Mouse (Mus musculus) colon, adult 2 months (tissue): ENCODE measurements around the gene Rab11b. TPM values are rescaled to one million over a fixed set of nuclear protein-coding genes. Genes with fewer than 3 reads are reported as not detected.

ENCODE experiments used
- polyA plus RNA-seq: library from polyadenylated mRNA; depleted of rRNA; stranded (reverse); fragments of >200 nt; gene quantifications from 2 replicates; pipeline ENCODE4 v1.2.3, GENCODE M21; 2012; rRNA removed

Gene Rab11b
- 299 and 329 TPM in 2 replicates for polyA plus RNA-seq

DNA sequence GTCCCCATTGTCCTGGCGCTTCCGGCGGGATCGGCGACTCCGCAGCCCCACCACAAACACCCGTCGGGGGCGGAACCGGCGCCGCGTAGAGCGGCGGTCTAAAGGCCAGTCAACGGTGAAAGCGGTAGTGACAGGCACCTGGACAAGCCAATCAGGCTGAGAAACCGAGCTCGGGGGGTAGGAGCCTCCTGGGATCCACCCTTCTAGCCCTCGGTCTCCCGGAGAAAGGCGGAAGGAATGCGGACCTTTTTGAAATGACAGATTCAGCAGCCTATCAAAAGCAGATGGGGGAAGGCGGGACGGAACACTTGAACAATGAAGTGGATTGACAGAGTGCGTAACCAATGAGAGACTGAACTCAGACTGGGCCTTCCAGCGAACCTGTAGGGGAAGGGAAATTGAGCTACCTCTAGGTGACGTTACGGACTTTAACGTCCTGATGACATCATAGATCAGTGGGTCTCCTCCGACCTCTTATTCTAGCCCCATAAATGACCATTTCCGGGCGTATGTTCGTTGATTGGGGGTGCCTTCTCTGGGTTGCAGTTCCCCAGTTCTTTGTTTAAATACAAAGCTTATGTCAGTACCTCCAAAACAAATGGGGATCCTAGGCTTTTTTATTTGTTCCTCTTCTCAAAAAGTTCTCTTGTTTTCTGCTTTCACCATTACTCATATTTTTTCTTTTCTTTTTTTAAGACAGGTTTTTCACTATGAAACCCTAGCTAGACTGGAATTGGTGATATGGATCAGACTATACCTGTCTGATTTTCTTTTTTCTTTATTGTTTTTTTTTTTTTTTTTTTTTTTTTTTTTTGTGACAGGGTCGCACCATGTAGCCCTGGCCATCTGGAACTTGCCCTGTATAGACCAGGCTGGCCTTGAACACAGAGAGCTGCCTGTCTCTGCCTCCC is at the start of gene Rab11b:
TSS of gene Rab11b (minus strand) at position 276 of the 911 bp plus-strand sequence.

DNA sequence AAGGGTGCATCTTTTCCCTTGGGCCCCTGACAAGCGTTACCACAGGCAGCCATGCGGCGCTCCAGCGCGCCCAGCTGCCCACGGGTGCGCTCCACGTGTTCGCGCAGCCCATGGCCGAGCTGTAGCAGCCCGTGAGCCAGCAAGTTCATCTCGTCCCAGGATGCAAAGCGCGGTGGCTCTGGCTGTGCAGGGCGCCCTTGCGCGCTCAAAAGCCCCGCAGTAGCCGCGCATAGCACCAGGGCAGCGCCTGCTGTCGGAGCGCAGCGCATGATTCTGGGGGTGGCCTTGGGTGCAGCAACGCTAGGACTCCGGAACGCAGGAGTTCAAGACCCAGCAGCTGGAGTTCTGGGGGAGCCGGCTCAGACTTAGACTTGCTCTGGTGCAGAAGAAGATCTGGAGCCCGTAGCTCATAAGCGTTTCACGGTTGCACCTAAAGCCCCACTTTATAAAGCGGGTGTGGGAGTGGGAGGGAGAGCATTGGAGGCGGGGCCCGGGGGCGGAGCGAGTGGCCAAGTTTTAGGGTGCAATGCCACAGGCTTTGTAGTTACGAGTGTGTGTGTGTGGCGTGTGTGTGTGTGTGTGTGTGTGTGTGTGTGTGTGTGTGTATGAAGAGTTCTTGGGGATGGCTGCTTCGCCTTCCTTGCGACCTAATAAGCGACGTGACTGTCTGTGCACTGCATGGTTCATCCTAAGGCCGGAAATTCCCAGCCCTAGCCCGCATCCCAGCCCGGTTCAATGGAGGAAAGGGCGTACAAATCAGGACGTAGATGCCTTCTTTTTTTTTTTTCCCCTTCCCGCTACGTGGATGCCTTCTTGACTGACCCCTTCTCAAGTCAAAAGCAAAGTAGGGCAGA is 21.0 kb upstream of the Rab11b start, which contains the start of gene Angptl4:
TSS of gene Angptl4 (minus strand) at position 707 of the 854 bp plus-strand sequence.

GRCm38 (mm10) chr17:33718384-33718881 is 41.9 kb downstream of the Rab11b start, which contains the start of gene March2:
Gene March2 (minus strand): TSS chr17:33718670.

Other genes with a start within 250 kb of the Rab11b start
- gene Adamts10, start 236.3 kb downstream of the Rab11b start, polyA plus RNA-seq, result 44.4 and 46.9 TPM in 2 replicates
- 2.5 and 4.5 TPM in 2 replicates for gene Myo1f, start 204.8 kb downstream of the Rab11b start, polyA plus RNA-seq
- 52.2 and 68.0 TPM in 2 replicates for gene Zfp414, start 131.4 kb downstream of the Rab11b start, polyA plus RNA-seq
- gene Pram1, start 122.5 kb downstream of the Rab11b start, polyA plus RNA-seq, result not detected in 2 replicates
- gene Hnrnpm, start 73.7 kb downstream of the Rab11b start, polyA plus RNA-seq, result 78.7 and 84.2 TPM in 2 replicates
- gene March2, start 41.9 kb downstream of the Rab11b start, polyA plus RNA-seq, result 85.9 and 104 TPM in 2 replicates
- 5.4 and 9.5 TPM in 2 replicates for gene Angptl4, start 21.3 kb upstream of the Rab11b start, polyA plus RNA-seq
- gene Kank3, start 50.0 kb upstream of the Rab11b start, polyA plus RNA-seq, result 30.2 and 34.8 TPM in 2 replicates
- 815 and 940 TPM in 2 replicates for gene Rps28, start 64.0 kb upstream of the Rab11b start, polyA plus RNA-seq
- gene Ndufa7, start 64.0 kb upstream of the Rab11b start, polyA plus RNA-seq, result 580 and 659 TPM in 2 replicates
- gene Cd320, start 82.6 kb upstream of the Rab11b start, polyA plus RNA-seq, result 61.8 and 108 TPM in 2 replicates
- gene Gm7029, start 113.3 kb upstream of the Rab11b start, polyA plus RNA-seq, result not detected in 2 replicates
- gene Kifc1, start 130.1 kb upstream of the Rab11b start, polyA plus RNA-seq, result 12.1 and 12.9 TPM in 2 replicates
- gene Platr17, start 144.6 kb upstream of the Rab11b start, polyA plus RNA-seq, result not detected in 2 replicates
- gene Daxx, start 148.9 kb upstream of the Rab11b start, polyA plus RNA-seq, result 32.6 and 36.6 TPM in 2 replicates
- gene Tapbp, start 155.4 kb upstream of the Rab11b start, polyA plus RNA-seq, result 244 and 249 TPM in 2 replicates
- gene Zbtb22, start 155.4 kb upstream of the Rab11b start, polyA plus RNA-seq, result 97.9 and 111 TPM in 2 replicates
- 131 and 156 TPM in 2 replicates for gene Rgl2, start 169.0 kb upstream of the Rab11b start, polyA plus RNA-seq
- gene Pfdn6, start 179.8 kb upstream of the Rab11b start, polyA plus RNA-seq, result 18.8 and 21.1 TPM in 2 replicates
- gene Wdr46, start 180.1 kb upstream of the Rab11b start, polyA plus RNA-seq, result 15.9 and 18.7 TPM in 2 replicates
- 24.6 and 27.7 TPM in 2 replicates for gene B3galt4, start 191.0 kb upstream of the Rab11b start, polyA plus RNA-seq
- 54.1 and 71.0 TPM in 2 replicates for gene Vps52, start 195.3 kb upstream of the Rab11b start, polyA plus RNA-seq
- 366 and 518 TPM in 2 replicates for gene Rps18, start 195.5 kb upstream of the Rab11b start, polyA plus RNA-seq
- 2,709 and 3,111 TPM in 2 replicates for gene H2-K1, start 239.8 kb upstream of the Rab11b start, polyA plus RNA-seq